Mouse (Mus musculus): Measurements from ENCODE around the gene Spata32.

Gene Spata32

DNA sequence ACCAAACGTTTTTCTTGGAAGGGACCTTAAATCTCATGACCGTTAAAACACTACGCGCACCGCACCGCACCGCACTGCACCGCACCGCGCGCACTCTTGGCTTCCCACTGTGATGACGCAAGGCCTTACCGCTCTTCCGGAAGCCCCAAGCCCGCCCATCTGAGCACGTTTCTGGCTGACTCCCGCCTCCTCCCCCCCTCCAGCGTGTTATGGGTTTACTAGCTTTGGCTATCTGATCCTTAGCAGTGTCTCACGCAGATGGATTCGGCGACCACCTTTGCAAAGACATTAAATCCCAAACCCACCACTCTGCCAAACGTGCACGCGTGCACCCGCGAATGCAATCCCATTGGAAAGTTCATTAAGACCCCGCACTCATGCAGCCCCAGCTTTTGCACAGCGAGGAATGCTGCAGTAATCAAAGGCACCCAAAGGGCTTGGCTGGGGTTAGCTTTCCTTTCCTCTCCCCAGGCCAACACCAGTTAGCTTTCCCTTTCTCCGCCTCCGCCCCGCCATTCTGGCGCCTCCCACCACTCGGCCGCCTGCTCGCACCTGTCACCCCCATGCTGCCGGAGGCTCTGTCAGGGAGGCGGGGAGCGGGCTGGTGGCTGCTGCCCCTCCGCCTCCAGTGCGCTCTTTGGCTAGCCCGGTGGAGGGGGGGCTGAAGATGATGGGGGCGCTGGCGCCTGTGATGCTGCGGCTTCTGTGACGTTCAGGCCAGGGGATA is at the start of gene Spata32:
TSS of gene Spata32 (minus strand) at position 643 of the 727 bp plus-strand sequence.
- WGBS = under 1% methylated on average over 45 of the region's 45 CpGs

DNA sequence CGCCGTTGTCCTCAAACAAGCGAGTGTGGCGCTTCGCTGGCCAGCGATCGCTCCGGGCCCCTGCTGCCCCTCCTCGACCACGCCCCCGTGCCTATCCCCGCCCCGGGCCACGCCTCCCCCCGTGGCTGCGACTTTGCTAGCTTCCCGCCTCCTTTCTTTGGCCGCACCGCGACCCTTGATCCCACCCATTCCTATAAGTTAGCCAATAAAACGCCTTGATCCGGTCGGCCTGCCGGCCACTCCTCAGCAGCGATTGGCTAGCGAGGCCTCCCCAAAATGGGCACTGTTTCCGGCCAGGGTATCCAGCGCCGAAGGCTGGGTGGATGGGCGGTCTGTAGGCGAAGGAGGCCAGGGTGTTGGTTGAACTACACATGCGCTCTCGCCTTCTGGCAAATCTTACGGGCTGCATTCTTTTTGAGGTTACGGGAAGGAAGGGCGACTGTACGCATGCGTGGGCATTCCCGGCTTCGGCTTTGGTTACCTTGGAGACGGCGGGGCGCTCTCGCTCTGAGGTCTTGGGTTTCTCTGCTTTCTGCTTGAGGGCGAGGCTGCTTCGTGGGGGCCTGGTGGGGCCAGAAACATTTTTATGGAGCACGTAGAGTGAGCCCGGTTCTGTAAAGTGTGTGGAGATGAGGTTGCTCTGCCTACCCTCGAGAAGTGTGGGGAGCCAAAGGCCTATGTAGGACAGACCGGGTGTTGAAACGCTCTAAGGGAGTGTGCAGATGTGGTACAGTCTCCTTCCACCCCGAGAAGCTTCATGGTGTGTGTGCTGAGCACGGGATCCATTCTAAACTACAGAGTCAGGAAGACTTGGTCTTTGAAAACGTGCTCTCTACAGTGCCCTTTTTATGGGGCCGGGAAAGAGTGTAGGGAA is 49.4 kb upstream of the Spata32 start, which contains the start of gene Map3k14:
TSS of gene Map3k14 (minus strand) at position 127 of the 874 bp plus-strand sequence.
- WGBS = 1% methylated on average over 55 of the region's 55 CpGs

GRCm38 (mm10) chr11:103266729-103267345 is 48.6 kb upstream of the Spata32 start:
- under 1% methylated on average over 42 of the region's 42 CpGs for WGBS

DNA sequence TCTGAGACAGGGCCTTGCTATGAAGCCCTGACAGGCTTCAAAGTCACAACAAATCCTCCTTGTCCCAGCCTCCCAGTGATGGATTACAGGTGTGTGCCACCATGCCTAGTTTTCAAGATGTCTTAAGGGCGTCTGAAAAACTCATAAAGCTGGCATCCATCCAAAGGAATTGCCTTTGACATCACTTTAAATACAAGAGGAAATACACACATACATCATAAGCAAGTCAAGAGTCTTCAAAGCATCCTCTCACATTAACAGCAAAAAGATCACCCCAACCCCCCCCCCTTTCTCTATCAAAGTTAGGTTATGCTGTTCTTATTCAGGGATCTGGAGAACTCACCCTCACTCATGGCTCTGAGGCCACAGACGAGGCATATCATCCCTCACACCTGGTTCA is 47.6 kb upstream of the Spata32 start:
- WGBS = 66% methylated on average over 2 of the region's 2 CpGs

- WGBS = 67% methylated on average over 7 of the region's 7 CpGs
Observed at GRCm38 (mm10) chr11:103265211-103265610, 47.0 kb upstream of the Spata32 start.

DNA sequence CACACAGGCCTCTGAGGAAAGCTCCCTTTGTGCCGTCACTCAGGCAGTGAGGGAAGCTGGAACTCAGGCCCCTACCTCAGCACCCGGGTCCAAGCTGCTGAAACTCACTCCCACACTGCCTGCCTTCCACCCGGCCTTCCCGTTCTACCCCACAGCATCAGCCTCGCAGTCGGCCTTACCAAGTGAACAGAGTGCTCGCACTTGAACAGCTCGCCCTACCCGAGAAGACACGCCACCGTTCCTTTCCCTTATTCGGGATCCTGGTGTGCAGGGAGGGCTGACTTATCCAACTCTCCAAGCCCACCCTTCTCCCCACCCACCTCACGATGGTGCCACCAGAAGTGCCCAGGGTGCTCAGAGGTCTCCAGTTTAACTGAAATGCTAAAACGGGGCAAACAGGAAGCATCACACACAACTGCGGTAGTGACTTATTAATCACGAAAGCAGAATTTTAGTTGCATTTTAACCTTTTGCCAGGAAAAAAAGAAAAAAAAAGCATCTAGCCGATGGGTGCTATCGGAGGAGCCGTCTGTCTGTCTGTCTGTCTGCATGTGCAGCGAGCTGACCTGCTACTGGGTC is 46.3 kb upstream of the Spata32 start:
- 72% methylated on average over 20 of the region's 20 CpGs for WGBS

GRCm38 (mm10) chr11:103263551-103263950 is 45.3 kb upstream of the Spata32 start:
- 74% methylated on average over 10 of the region's 10 CpGs for WGBS

GRCm38 (mm10) chr11:103262412-103263267 is 44.4 kb upstream of the Spata32 start:
- 71% methylated on average over 20 of the region's 20 CpGs for WGBS

DNA sequence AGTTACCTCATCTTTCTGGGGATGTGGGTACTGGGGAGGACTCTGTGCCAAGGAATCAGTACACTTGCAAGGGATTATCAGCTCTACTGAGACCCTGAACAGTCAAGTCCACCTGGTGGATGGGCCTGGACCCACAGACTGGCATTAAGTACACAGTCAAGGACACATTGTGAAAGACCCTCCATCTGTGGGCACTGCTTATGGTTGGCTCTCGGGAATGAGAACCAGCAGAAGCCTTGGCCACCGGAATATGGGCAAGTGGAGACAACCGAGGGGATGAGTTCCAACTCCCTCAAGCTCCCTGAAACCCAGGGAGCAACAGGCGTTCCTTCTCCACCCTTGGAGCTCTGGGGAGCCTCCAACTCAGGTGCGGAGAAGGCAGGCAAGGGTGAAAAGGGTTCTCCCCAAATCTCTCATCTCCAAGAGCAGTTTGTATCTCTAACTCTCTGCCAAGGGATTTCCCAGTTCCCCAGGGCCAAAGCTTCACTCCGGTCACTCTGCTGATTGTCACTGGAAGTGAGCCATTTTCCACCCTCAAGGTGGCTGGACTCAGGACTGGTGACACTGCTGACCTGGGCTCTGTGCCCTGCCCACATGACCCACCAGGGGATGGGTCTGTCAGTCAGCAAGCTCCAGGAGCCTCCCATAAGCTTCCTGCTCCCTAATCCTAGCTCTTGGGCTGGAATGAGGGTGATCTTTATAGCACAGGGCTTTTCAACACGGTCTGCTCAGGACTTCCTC is 43.6 kb upstream of the Spata32 start:
- WGBS = 80% methylated on average over 7 of the region's 7 CpGs

GRCm38 (mm10) chr11:103260515-103261192 is 42.4 kb upstream of the Spata32 start:
- 92% methylated on average over 12 of the region's 12 CpGs for WGBS

GRCm38 (mm10) chr11:103260034-103260433 is 41.8 kb upstream of the Spata32 start:
- WGBS = 96% methylated on average over 5 of the region's 5 CpGs

- WGBS = 84% methylated on average over 4 of the region's 4 CpGs
Observed at GRCm38 (mm10) chr11:103257938-103258481, 39.8 kb upstream of the Spata32 start.

DNA sequence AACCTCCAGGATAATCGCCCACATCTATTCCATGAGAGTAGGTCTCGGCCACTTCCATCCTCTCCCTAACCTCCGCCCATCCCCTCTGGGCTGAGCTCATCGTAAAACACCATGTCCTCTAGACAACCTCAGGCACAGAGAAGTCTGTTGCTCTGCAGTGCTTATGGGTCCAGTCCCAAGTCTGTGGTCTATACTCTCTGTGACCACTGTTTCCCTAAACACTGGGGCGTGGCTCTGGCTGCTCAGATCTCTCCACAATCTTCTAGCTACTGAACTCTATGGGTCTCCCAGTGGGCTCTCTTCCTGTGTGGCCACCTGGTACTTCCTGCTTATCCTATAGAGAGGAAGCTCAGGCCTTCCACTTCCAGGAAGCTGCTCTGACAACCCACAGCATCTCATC is 35.4 kb upstream of the Spata32 start:
- WGBS = 93% methylated on average over 5 of the region's 5 CpGs

GRCm38 (mm10) chr11:103252380-103252779 is 34.1 kb upstream of the Spata32 start:
- 93% methylated on average over 5 of the region's 5 CpGs for WGBS

GRCm38 (mm10) chr11:103250324-103250723 is 32.1 kb upstream of the Spata32 start:
- WGBS = 85% methylated on average over 3 of the region's 3 CpGs

DNA sequence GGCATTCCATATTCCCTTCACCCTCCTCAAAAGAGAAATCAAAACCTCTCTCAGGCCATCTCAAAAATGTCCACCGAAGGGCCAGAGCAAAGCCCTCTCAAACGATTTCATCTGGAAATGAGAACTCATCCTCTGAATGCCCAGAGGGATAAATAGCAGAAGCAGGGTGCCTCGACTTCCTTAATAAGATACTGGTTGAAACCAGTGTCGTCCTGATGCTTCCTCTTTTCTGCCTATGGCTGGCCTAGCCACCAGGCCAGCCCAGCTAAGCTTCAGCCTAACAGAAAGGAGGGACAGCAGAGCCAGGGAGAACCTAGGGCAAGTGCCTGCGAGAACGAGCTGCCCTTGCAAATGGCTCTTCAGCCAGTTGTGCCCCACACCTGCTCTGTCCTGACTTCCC is 31.3 kb upstream of the Spata32 start:
- WGBS = 71% methylated on average over 6 of the region's 6 CpGs

DNA sequence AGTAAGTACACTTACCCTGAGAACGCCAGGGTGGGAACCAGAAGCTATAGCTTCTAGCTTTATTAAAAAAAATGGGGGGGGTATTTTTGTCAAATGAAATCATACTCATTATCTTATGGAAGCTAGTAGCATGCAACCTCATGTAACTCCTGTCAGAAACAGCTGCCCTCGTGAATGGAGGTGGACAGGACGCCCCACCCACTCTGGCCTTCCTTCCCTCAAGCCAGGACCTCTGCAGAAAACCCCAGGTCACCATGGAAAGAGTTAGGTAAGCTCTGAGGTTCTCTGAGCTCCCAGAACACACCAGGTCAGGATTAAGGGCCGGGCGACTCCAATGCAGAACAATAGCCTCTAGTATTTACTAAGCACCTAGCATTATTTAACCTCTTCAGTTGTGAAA is 30.6 kb upstream of the Spata32 start:
- 80% methylated on average over 5 of the region's 5 CpGs for WGBS

DNA sequence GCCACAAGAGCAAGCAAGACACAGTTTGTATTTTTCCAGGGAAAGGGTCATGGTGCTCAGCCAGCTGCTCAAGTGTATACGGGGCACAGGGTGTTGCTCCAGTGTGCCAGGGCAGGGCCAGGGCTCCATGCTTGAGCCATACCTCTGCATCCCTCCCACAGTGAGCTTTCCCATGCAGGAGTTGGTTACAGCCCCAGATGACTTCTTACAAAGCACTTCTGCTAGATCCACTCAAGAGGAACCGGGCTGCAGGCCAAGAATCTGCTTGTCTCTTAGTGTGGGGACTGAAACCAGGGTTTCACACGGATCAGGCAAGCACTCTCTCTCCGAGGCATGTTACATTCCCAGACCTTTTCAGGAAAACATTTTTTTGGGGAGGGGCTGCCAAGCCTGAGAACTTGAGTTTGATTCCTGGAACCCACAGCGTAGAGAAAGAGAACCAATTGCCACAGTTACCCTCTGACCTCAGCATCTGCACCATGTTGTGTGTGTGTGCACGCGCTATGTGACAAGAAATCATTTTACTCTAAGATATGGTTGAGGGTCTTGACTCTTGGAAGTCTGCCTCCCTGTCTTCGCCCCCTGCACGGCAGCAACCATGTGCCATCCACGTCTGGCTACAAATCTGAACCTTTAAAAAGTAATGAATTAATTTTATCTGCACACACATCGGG is 29.4 kb upstream of the Spata32 start:
- WGBS = 60% methylated on average over 11 of the region's 11 CpGs

All from cerebral cortex, adult 2 months (tissue).